Mouse (Mus musculus) megakaryocyte, embryonic 14.5 days (primary cell): ENCODE measurements around the gene Hexa.

Experiments used
- FLI1 ChIP-seq: IDR thresholded peaks from 2 replicates; pipeline ENCODE4 v1.6.1; 2012; ENCODE audit warnings: low read length, inconsistent platforms, mixed read lengths
- GATA1 ChIP-seq: IDR thresholded peaks from 3 replicates; pipeline ENCODE4 v1.6.1; 2012; ENCODE audit warnings: mixed read lengths, low read length, inconsistent platforms, borderline replicate concordance

GRCm38 (mm10) chr9:59527580-59527979 is 11.8 kb upstream of the Hexa start:
- TF ChIP-seq GATA1 (no peak), FLI1 (no peak)
